Mouse (Mus musculus) lung, adult 2 months (tissue): Measurements from ENCODE around the gene Hyal3. TPM values are rescaled to one million over a fixed set of nuclear protein-coding genes. Genes with fewer than 3 reads are reported as not detected.

ENCODE experiments used
- DNase-seq: peaks from one replicate; pipeline ENCODE4 v3.0.0; 2022
- H3K4me1 ChIP-seq: fragments of 200-500 bp; 2 replicates; pipeline ENCODE4 v1.6.1; 2011; ENCODE audit warnings: low read length; ENCODE audit not compliant: control insufficient read depth, insufficient read depth
- H3K4me3 ChIP-seq: fragments of 200-500 bp; replicated peaks from 2 replicates; pipeline ENCODE3; 2011; ENCODE audit warnings: low read depth, mild to moderate bottlenecking, control low read depth, low read length; ENCODE audit errors: extremely low read depth
- CTCF ChIP-seq: fragments of 200-500 bp; IDR thresholded peaks from 2 replicates; pipeline ENCODE4 v1.5.1; 2011; ENCODE audit warnings: mild to moderate bottlenecking, low read length, control low read depth; ENCODE audit not compliant: insufficient read depth
- POLR2A ChIP-seq: fragments of 200-500 bp; IDR thresholded peaks from 2 replicates; pipeline ENCODE4 v1.6.1; 2011; ENCODE audit warnings: low read depth, mild to moderate bottlenecking, control low read depth, low read length, borderline replicate concordance; ENCODE audit errors: extremely low read depth
- WGBS: fragments of 180-500 bp; shearing (Covaris S2); methylation state at CpG from one replicate; pipeline ENCODE4 v1.1.7; 2018; 5-methylcytosine and 5-hydroxymethylcytosine counted together
- polyA plus RNA-seq: library from polyadenylated mRNA; depleted of rRNA; stranded (reverse); fragments of >200 nt; gene quantifications from 2 replicates; pipeline ENCODE4 v1.2.3, GENCODE M21; 2012

Gene Hyal3
- polyA plus RNA-seq, 1 experiment: 1.7 TPM

DNA sequence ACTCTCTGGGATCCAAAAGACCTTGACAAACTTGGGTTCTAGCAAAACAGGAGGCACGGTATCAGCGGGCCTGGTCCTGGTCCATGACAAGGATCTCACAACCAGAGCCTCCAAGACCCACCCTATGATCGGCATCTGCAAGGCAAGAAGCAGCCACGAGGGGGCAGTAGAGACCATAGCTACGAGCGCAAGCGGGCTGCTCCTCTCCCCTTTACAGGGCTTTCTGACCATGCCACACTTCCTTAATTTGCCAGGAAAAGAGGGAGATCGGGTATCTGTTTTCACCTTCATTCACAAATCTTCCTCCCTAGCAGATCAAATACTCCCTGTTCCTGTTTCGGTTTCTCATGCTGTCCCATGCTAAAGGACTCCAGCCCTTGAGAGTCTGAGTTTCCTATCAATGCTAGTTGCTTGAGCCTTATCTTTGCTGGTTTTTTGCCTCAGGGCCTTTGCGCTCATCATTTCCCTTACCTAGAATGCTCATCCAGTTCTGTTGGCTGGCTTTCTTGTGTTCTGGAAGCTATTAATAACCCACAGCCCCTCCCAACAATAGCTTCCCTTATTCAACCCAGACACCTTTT is 21.5 kb downstream of the Hyal3 start:
- H3K4me3 ChIP-seq: no peak overlapping the region
- peaks cover 10% of the 10 kb centered on the region; the same call in 1 of the 2 replicates for H3K4me1 ChIP-seq
- peak; percentile 96 for DNase-seq
- 4% methylated on average over 10 of the region's 10 CpGs for WGBS
- TF ChIP-seq CTCF (peak; percentile 97), POLR2A (peak; percentile 21; the same call in 1 of the 2 replicates)

DNA sequence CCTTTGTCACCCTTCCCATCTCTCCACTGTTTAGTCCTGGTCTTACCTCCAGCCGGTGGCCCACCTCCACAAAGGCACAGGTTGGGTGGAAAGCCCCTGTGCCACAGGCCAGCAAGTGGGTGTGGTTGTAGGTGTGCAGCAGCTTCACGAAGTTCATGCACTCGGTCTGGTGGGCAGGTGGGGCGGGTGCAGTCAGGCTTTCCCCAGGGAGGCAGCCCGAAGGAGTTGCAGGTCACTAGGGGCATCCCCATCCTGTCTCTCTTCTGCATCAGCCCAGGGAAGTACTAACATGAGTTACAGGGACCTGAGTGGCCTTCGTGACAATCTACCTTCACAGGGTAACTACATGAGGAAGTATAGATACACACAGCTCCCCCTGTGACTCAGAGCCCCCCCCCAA is 22.6 kb downstream of the Hyal3 start:
- peaks cover 9% of the 10 kb centered on the region; the same call in 1 of the 2 replicates for H3K4me1 ChIP-seq

DNA sequence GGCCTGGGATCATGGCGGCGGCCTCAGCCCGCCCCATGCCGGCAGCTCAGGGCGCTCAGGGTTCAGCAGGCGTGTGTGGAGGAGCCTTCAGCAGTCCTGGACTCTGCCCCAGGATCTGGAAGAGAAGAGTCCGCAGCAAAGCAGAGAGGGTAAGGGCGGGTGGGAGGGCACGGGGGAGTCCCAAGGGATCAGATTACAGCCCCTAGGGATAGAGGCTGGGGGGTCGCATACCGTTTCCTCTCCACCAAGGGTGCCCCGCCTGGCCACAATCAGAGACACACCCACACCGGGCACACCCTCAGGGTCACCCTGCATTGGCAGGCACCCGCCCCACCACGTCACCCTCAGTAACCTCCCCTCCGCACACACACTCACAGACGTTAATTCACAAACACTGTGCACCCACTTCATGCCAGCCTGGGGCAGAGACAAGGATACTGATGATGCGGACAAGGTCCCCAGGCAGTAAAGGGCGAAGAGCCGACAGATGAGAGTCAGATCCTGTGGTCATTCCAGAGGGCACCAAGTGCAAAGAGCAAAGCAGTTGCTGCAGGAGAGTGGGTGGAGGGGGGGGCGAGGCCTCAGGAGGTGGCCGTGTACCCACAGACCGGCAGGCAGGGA is 24.5 kb downstream of the Hyal3 start:
- DNase-seq: peak; percentile 67
- WGBS: 43% methylated on average over 23 of the region's 23 CpGs
- no peak overlapping the region for H3K4me3 ChIP-seq

More for the DNA sequence above, 22.6 kb downstream of the Hyal3 start:
- no peak overlapping the region for H3K4me3 ChIP-seq
- TF ChIP-seq POLR2A: no peak
- no peak for TF ChIP-seq CTCF
- WGBS: 70% methylated on average over 6 of the region's 6 CpGs
- no peak for DNase-seq

DNA sequence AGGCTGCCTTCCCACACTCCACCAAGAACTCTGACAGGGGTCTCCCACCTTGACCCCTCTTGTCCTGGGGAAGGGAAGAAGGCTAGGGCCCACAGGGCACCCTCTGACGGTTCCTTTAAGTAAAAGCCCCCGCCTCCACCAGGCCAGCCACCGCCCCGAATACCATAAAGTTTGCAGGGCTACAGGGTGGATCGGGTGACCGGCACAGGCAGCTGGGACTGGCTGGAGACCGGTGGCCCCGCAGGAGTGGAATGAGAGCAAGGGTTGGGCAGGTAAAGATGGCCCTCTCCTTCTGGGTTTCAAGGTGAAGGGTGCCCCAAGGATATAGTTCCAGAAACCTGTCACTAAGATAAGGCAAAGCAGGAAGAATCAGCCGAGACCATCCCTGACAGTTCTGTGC is 26.0 kb downstream of the Hyal3 start:
- Histone ChIP-seq H3K4me3 (peak overlapping the region; percentile 51), H3K4me1 (peaks cover 21% of the 10 kb centered on the region)
- DNase-seq: peak; percentile 59
- WGBS: 48% methylated on average over 9 of the region's 9 CpGs
- TF ChIP-seq CTCF: no peak
- TF ChIP-seq POLR2A: peak; percentile 64; the same call in 1 of the 2 replicates

More for the DNA sequence above, 24.5 kb downstream of the Hyal3 start:
- TF ChIP-seq CTCF (no peak), POLR2A (no peak)
- H3K4me1 ChIP-seq: peaks cover 14% of the 10 kb centered on the region; the same call in 1 of the 2 replicates

DNA sequence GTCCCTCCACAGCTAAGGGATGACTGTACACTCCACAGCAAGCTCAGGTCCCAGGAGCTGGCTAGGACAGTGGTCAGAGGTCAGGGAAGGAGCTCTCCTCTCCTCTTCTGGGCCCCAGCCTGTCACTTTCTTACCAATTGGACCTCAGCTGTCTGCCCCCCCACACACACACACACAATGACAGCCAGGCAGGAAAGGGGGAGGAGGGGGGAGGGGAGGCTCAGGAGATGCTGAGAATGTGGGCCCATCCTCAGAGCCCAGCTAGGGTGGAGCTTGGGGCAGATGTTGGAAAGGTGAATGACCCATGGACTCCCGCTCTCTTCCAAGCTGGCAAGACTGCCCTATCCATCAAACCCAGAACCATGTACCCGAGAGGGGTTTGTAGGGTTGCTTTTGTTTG is 26.4 kb downstream of the Hyal3 start:
- 63% methylated on average over 2 of the region's 2 CpGs for WGBS
- no peak for DNase-seq
- TF ChIP-seq CTCF: no peak
- TF ChIP-seq POLR2A: no peak
- Histone ChIP-seq H3K4me1 (peaks cover 22% of the 10 kb centered on the region), H3K4me3 (peak overlapping the region; percentile 51)

DNA sequence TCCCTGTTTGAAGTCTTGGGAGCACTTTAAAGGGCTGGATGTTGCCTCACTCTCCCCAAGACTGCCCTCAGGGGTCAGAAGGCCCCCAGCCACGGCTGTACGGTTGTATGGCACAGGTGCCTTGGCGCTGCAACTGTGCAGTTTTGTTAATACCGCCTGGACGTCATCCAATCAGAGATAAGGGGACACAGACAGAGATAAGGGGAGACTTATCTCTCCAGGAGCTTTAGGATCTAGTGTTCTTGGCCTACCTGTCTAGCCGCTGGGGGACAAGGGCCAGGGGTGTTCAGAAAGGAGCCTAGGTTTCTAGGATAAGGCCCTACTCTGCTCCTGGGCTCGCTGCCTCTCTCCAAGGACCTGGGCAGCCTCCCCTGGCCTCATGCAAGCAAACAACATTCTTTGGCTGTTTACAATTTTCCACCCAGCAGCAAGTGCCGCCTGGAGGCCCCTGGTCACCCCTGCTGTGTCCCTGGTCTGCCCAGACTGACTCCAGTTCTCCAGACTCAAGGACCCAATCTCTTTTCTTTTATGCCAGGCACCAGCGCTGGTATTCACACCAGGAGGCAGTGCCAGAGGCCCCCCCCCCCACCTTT is 27.1 kb downstream of the Hyal3 start:
- peak; percentile 52 for DNase-seq
- TF ChIP-seq POLR2A (0 out of 2 replicates have a peak, but pooled peaks have one; percentile 14), CTCF (no peak)
- no peak overlapping the region for H3K4me3 ChIP-seq
- peaks cover 22% of the 10 kb centered on the region for H3K4me1 ChIP-seq
- WGBS: 40% methylated on average over 9 of the region's 9 CpGs

DNA sequence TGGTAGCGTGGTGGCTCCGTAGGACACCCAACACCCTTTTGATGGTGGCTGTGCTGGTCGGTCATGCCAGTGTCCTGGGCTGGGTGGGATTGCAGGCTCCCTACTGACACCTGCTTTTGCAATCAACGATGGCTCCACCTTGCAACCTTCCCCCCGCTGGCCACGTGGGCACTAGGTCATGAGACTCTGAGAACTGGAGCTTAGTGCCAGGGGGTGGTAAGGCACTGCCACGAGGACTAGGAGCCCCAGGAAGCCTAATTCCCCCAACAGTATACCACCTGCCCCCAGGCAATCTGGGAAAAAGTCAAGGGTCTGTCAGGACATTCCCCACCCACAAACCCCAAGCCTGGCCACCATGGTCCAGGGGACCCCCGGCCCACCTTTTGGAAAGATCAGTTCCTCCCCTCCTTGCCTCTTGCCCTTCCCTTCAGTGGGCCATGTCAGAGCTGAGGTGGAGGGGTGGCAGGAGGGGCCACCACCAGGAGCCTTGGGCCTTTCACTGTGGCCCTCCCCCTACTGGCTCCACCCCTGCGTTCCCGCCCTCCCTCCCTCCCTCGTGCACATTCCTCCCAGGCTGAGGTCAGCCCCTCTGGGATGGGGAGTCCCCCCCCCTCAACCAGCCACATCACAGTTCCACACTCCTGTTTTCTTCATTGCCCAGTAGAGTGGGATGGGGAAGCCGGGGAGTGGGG is 28.3 kb downstream of the Hyal3 start, which contains the start of gene Sema3b:
TSS of gene Sema3b (minus strand) at position 489 of the 692 bp plus-strand sequence.
- WGBS: 43% methylated on average over 11 of the region's 12 CpGs
- peaks cover 22% of the 10 kb centered on the region for H3K4me1 ChIP-seq
- DNase-seq: no peak
- TF ChIP-seq POLR2A: peak; percentile 36; the same call in 1 of the 2 replicates
- no peak for TF ChIP-seq CTCF
- no peak within 1 kb of the TSS for H3K4me3 ChIP-seq

DNA sequence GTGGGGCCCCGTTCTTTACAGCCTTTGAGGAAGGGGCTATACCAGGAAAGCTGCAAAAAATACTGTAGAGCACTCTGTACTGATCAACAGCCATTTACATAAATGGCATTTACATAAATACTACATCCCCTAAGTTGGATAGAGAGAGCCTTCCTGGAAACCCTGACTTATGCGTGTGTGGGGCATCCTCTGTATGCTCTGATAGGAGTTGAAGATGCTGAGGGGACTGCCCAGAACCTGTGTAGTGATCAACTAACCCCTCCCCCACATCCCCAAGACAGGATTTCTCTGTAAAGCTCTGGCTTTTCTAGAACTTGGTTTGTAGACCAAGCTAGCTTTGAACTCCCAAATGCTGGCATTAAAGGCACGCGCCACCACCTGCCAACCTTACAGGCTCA is 28.8 kb downstream of the Hyal3 start:
- WGBS: 69% methylated on average over 4 of the region's 4 CpGs
- Histone ChIP-seq H3K4me3 (no peak overlapping the region), H3K4me1 (peaks cover 22% of the 10 kb centered on the region)
- TF ChIP-seq POLR2A (no peak), CTCF (no peak)
- no peak for DNase-seq
